21 mouse cellular contexts compared by ENCODE assay signal in genomic region chr5:147440996-147441507, GRCm38 (mm10).
"Had no signal": no experiment of that assay in that cellular context is flagged by ENCODE, and none has a peak within 500 bp of the region (broad histone marks: within the 10 kb centered on the region; RNA-seq: fewer than 3 reads in every experiment).

No protein-coding gene starts in this region.

- H3K4me2 ChIP-seq: intestine, embryonic 15.5 days; limb, embryonic 13.5 days; lung, embryonic 14.5 days; midbrain, embryonic 13.5 days; neural tube, embryonic 13.5 days; stomach, embryonic 15.5 days had no signal

- H3K4me3 ChIP-seq: intestine, embryonic 15.5 days; limb, embryonic 10.5 days; limb, embryonic 13.5 days; megakaryocyte, embryonic 14.5 days; midbrain, embryonic 10.5 days; midbrain, embryonic 13.5 days; myocyte; neural tube, embryonic 13.5 days; stomach, embryonic 15.5 days had no signal

- DNase-seq: kidney, adult 11 months; kidney, adult 8-10 months; kidney, postnatal 14 days; kidney, postnatal 4 days; lung, embryonic 14.5 days; lung, postnatal 36 days; retina, postnatal 1 day; right cerebral cortex, postnatal 25 days; spleen, adult 18-20 months; thymus, postnatal 36 days had no signal

- H3K4me1 ChIP-seq: limb, embryonic 10.5 days had no signal

- H3K27ac ChIP-seq: intestine, embryonic 15.5 days; limb, embryonic 10.5 days; limb, embryonic 13.5 days; midbrain, embryonic 10.5 days; midbrain, embryonic 13.5 days; neural tube, embryonic 13.5 days; stomach, embryonic 15.5 days had no signal

- ATAC-seq: intestine, embryonic 15.5 days; lung, postnatal 0 days; midbrain, embryonic 13.5 days; midbrain, embryonic 16.5 days had no signal

- H3K9ac ChIP-seq: intestine, embryonic 15.5 days; limb, embryonic 13.5 days; lung, embryonic 14.5 days; midbrain, embryonic 13.5 days; neural tube, embryonic 13.5 days; stomach, embryonic 15.5 days had no signal

- H3K27me3 ChIP-seq: intestine, embryonic 15.5 days; limb, embryonic 13.5 days; megakaryocyte, embryonic 14.5 days; midbrain, embryonic 13.5 days; neural tube, embryonic 13.5 days; stomach, embryonic 15.5 days had no signal

- H3K9me3 ChIP-seq: intestine, embryonic 15.5 days; limb, embryonic 10.5 days; limb, embryonic 13.5 days; megakaryocyte, embryonic 14.5 days; midbrain, embryonic 10.5 days; midbrain, embryonic 13.5 days; neural tube, embryonic 13.5 days; stomach, embryonic 15.5 days had no signal

- H3K36me3 ChIP-seq: limb, embryonic 13.5 days; midbrain, embryonic 13.5 days; neural tube, embryonic 13.5 days; stomach, embryonic 15.5 days had no signal
